Mouse (Mus musculus) CH12.LX (cell line): ENCODE results near the gene E2f3. TPM values are rescaled to one million over a fixed set of nuclear protein-coding genes. Genes with fewer than 3 reads are reported as not detected.

Experiments used
- DNase-seq: peaks from one replicate; pipeline ENCODE4 v3.0.0-alpha.2; 2013; ENCODE audit errors: extremely low read depth
- H3K27ac ChIP-seq: 2 replicates; pipeline ENCODE4 v1.5.1; 2012; ENCODE audit warnings: low read depth, mild to moderate bottlenecking, control low read depth, moderate library complexity; ENCODE audit not compliant: insufficient read depth
- H3K27me3 ChIP-seq: replicated peaks from 2 replicates; pipeline ENCODE3; 2012; ENCODE audit warnings: inconsistent platforms
- H3K36me3 ChIP-seq, 2 experiments: replicated peaks in 1 of 2; 2 replicates each; pipeline versions ENCODE3 to v1.6.1; 2012; ENCODE audit warnings: inconsistent platforms in 1 of 2, low read length in 1 of 2, mild to moderate bottlenecking in 1 of 2, mixed read lengths in 1 of 2, moderate library complexity in 1 of 2; ENCODE audit not compliant: control insufficient read depth in 1 of 2, insufficient read depth in 1 of 2
- H3K4me1 ChIP-seq, 2 experiments: 2 replicates each; pipeline ENCODE4 v1.6.1; 2012; ENCODE audit warnings: inconsistent platforms in 1 of 2, moderate library complexity in 1 of 2; ENCODE audit not compliant: insufficient read depth in 2 of 2, control insufficient read depth in 1 of 2
- H3K4me2 ChIP-seq: 2 replicates; pipeline ENCODE4 v1.6.1; 2012; ENCODE audit warnings: low read depth, mild to moderate bottlenecking, control low read depth; ENCODE audit not compliant: poor library complexity, insufficient read depth, severe bottlenecking
- H3K4me3 ChIP-seq, 3 experiments: fragments of 150-350 bp in 1 of 3; sonication (generic) in 1 of 3; replicated peaks in 1 of 3; 2 replicates each; pipeline versions ENCODE3 to v1.5.1; 2011 to 2012; ENCODE audit warnings: low read depth in 2 of 3, low read length in 2 of 3, mild to moderate bottlenecking in 2 of 3, moderate library complexity in 2 of 3, control low read depth in 1 of 3, improper control_type of control experiment in 1 of 3, inconsistent platforms in 1 of 3, mixed read lengths in 1 of 3; ENCODE audit not compliant: poor library complexity in 1 of 3
- H3K79me2 ChIP-seq: replicated peaks from 2 replicates; pipeline ENCODE4 v1.6.1; 2012; ENCODE audit warnings: mild to moderate bottlenecking, moderate library complexity; ENCODE audit not compliant: control insufficient read depth, poor library complexity, insufficient read depth, severe bottlenecking; ENCODE audit errors: extremely low read depth
- H3K9ac ChIP-seq: 2 replicates; pipeline ENCODE4 v1.6.1; 2012; ENCODE audit warnings: low read depth, mild to moderate bottlenecking, control low read depth, moderate library complexity; ENCODE audit not compliant: insufficient read depth
- H3K9me3 ChIP-seq: replicated peaks from 2 replicates; pipeline ENCODE3; 2012; ENCODE audit warnings: low read length, inconsistent platforms, mixed read lengths
- BHLHE40 ChIP-seq: IDR thresholded peaks from 2 replicates; pipeline ENCODE4 v1.6.1; 2011; ENCODE audit warnings: mild to moderate bottlenecking, low read depth, low read length, improper control_type of control experiment
- CHD1 ChIP-seq: IDR thresholded peaks from 2 replicates; pipeline ENCODE4 v1.6.1; 2012; ENCODE audit warnings: low read depth, low read length, improper control_type of control experiment, inconsistent platforms
- CHD2 ChIP-seq: IDR thresholded peaks from 2 replicates; pipeline ENCODE4 v1.6.1; 2011; ENCODE audit warnings: low read length, improper control_type of control experiment
- E2F4 ChIP-seq: IDR thresholded peaks from 2 replicates; pipeline ENCODE4 v1.6.1; 2011; ENCODE audit warnings: low read depth, low read length, improper control_type of control experiment; ENCODE audit not compliant: insufficient replicate concordance
- ELF1 ChIP-seq: IDR thresholded peaks from 2 replicates; pipeline ENCODE4 v1.6.1; 2014; ENCODE audit warnings: low read depth, mild to moderate bottlenecking, inconsistent platforms, low read length, improper control_type of control experiment
- EP300 ChIP-seq: IDR thresholded peaks from 2 replicates; pipeline ENCODE4 v1.6.1; 2011; ENCODE audit warnings: low read length, improper control_type of control experiment
- ETS1 ChIP-seq: conservative IDR thresholded peaks from 2 replicates; pipeline ENCODE4 v1.6.1; 2012; ENCODE audit warnings: low read depth, mild to moderate bottlenecking, inconsistent platforms, low read length, improper control_type of control experiment, moderate library complexity
- HCFC1 ChIP-seq: IDR thresholded peaks from 2 replicates; pipeline ENCODE4 v1.6.1; 2012; ENCODE audit warnings: low read depth, mild to moderate bottlenecking, inconsistent platforms, low read length, improper control_type of control experiment
- IRF4 ChIP-seq: IDR thresholded peaks from 2 replicates; pipeline ENCODE4 v1.6.1; 2014; ENCODE audit warnings: low read depth, mild to moderate bottlenecking, inconsistent platforms, low read length, improper control_type of control experiment
- KAT2A ChIP-seq: IDR thresholded peaks from 2 replicates; pipeline ENCODE4 v1.6.1; 2012; ENCODE audit warnings: low read length, improper control_type of control experiment, inconsistent platforms; ENCODE audit not compliant: insufficient replicate concordance
- MAX ChIP-seq: IDR thresholded peaks from 2 replicates; pipeline ENCODE4 v1.6.1; 2011; ENCODE audit warnings: low read length, improper control_type of control experiment
- MAZ ChIP-seq: IDR thresholded peaks from 2 replicates; pipeline ENCODE4 v1.6.1; 2012; ENCODE audit warnings: low read depth, mild to moderate bottlenecking, inconsistent platforms, low read length, improper control_type of control experiment, moderate library complexity
- MEF2A ChIP-seq: IDR thresholded peaks from 2 replicates; pipeline ENCODE4 v1.6.1; 2014; ENCODE audit warnings: low read depth, mild to moderate bottlenecking, inconsistent platforms, low read length, improper control_type of control experiment, borderline replicate concordance
- MXI1 ChIP-seq: IDR thresholded peaks from 2 replicates; pipeline ENCODE4 v1.6.1; 2011; ENCODE audit warnings: mild to moderate bottlenecking, low read depth, low read length, improper control_type of control experiment
- MYC ChIP-seq: IDR thresholded peaks from 2 replicates; pipeline ENCODE4 v1.6.1; 2011; ENCODE audit warnings: low read depth, mild to moderate bottlenecking, improper control_type of control experiment, low read length
- NELFE ChIP-seq: IDR thresholded peaks from 2 replicates; pipeline ENCODE4 v1.6.1; 2011; ENCODE audit warnings: low read depth, low read length, improper control_type of control experiment
- NRF1 ChIP-seq: IDR thresholded peaks from 2 replicates; pipeline ENCODE4 v1.6.1; 2014; ENCODE audit warnings: low read depth, mild to moderate bottlenecking, inconsistent platforms, low read length, improper control_type of control experiment, moderate library complexity
- PAX5 ChIP-seq: IDR thresholded peaks from 2 replicates; pipeline ENCODE4 v1.6.1; 2012; ENCODE audit warnings: low read length, inconsistent platforms, mixed read lengths
- POLR2A ChIP-seq: IDR thresholded peaks from 2 replicates; pipeline ENCODE4 v1.6.1; 2011; ENCODE audit warnings: low read depth, mild to moderate bottlenecking, improper control_type of control experiment, low read length
- POLR2AphosphoS2 ChIP-seq: IDR thresholded peaks from 2 replicates; pipeline ENCODE4 v1.6.1; 2011; ENCODE audit warnings: low read depth, low read length, improper control_type of control experiment
- RCOR1 ChIP-seq: conservative IDR thresholded peaks from 2 replicates; pipeline ENCODE4 v1.6.1; 2012; ENCODE audit warnings: low read depth, mild to moderate bottlenecking, inconsistent platforms, low read length, improper control_type of control experiment
- SIN3A ChIP-seq: IDR thresholded peaks from 2 replicates; pipeline ENCODE4 v1.6.1; 2012; ENCODE audit warnings: low read length, improper control_type of control experiment, inconsistent platforms
- SMC3 ChIP-seq: IDR thresholded peaks from 2 replicates; pipeline ENCODE4 v1.6.1; 2011; ENCODE audit warnings: low read depth, low read length, improper control_type of control experiment
- TBP ChIP-seq: conservative IDR thresholded peaks from 2 replicates; pipeline ENCODE4 v1.6.1; 2011; ENCODE audit warnings: low read depth, low read length, improper control_type of control experiment
- TCF12 ChIP-seq: IDR thresholded peaks from 2 replicates; pipeline ENCODE4 v1.6.1; 2014; ENCODE audit warnings: low read depth, mild to moderate bottlenecking, inconsistent platforms, low read length, improper control_type of control experiment
- UBTF ChIP-seq: IDR thresholded peaks from 2 replicates; pipeline ENCODE4 v1.6.1; 2012; ENCODE audit warnings: low read depth, mild to moderate bottlenecking, inconsistent platforms, low read length, improper control_type of control experiment, moderate library complexity
- ZC3H11A ChIP-seq: IDR thresholded peaks from 2 replicates; pipeline ENCODE4 v1.6.1; 2012; ENCODE audit warnings: low read depth, mild to moderate bottlenecking, inconsistent platforms, low read length, improper control_type of control experiment
- ZMIZ1 ChIP-seq: IDR thresholded peaks from 2 replicates; pipeline ENCODE4 v1.6.1; 2012; ENCODE audit warnings: low read depth, mild to moderate bottlenecking, inconsistent platforms, low read length, improper control_type of control experiment
- dilution Hi-C: fragments of 300-500 bp; cut with MboI; formaldehyde crosslinking; loops from 2 replicates; pipeline ENCODE4 v1.14.3; 2020; ENCODE audit warnings: low sequenced_read_pairs; ENCODE audit not compliant: extremely low pct_unique_long_range_greater_than_20kb, extremely low pct_ligation_motif_present
- in situ Hi-C: fragments of 300-500 bp; cut with MboI; formaldehyde crosslinking; loops from 3 replicates; pipeline ENCODE4 v1.14.3; 2019; ENCODE audit warnings: low sequenced_read_pairs, low pct_ligation_motif_present, low pct_unique_long_range_greater_than_20kb, mixed read lengths
- polyA plus RNA-seq: library from polyadenylated mRNA; unstranded; fragments of >175 nt; gene quantifications from 2 replicates; pipeline ENCODE4 v1.2.1, GENCODE M21; 2012; ENCODE audit warnings: low read depth; ENCODE audit not compliant: insufficient read length
- total RNA-seq, 2 experiments: library from RNA; depleted of rRNA; stranded (reverse); fragments of 300-350 nt in 1 of 2; fragments of >200 nt in 1 of 2; gene quantifications; 2 replicates each; pipeline ENCODE4 v1.2.3; 2012 to 2014

The E2f3 gene
- total RNA-seq (2012; rRNA removed) (7.6 and 9.4 TPM in 2 replicates), total RNA-seq (2014; rRNA removed) (12.9 and 13.2 TPM in 2 replicates), polyA plus RNA-seq (18.2 and 20.7 TPM in 2 replicates)

DNA sequence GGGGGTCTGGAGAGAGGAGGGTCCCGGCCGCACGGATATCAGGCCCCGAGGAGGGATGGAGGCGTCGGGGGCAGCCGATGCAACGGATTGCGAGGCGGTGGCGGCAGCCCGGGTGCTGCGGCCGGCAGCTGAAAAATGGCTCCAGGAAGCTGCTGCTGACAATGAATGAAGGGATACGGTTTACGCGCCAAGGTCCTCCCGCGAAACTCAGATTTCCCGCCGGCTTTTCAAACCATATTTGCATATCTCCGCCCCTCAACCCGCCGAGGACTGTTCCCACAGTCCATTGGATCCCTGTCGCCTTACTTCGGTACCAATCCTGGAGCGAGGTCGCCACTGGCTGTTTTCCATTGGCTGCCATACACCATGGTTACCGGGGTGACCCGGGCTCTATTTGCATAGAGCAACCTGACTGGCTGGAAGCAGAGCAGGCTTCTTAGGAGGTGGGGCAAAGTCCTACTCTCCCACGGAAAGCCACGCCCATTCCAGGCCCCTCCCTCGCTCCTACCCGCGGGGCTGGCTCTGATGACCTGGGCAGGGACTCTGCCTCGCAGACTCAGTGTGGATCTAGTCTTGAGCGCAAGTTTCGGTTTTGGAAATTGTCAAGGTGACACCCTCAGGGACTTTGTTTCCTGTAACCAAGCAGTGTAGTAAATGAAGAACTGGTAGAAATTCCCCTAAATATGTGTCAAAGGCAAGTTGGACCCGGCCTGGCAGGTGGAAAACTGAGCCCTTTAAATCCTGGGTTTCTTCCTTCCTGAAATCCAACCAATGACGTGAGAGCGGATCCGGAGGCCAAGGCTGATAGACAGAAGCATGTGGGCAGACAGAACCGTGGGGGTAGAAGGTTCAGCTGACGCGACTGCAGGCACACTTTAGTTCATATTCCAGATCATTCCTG lies at the start of gene E2f3:
E2f3 (minus strand) TSS at position 209 of the 901 bp plus-strand sequence.
- TF ChIP-seq EP300: no peak
- no peak; the same call in 1 of the 2 replicates for TF ChIP-seq UBTF
- TF ChIP-seq POLR2AphosphoS2: peak; percentile 91; the same call in 1 of the 2 replicates
- peak; percentile 73; the same call in 1 of the 2 replicates for TF ChIP-seq MEF2A
- TF ChIP-seq MXI1: peak; percentile 94
- TF ChIP-seq MAX: peak; percentile 82
- peak; percentile 96 for TF ChIP-seq TBP
- TF ChIP-seq PAX5: no peak
- peak; percentile 78; the same call in 1 of the 2 replicates for TF ChIP-seq MYC
- TF ChIP-seq HCFC1: peak; percentile 62
- TF ChIP-seq SMC3: no peak
- TF ChIP-seq CHD2: peak; percentile 80
- TF ChIP-seq NELFE: peak; percentile 97
- TF ChIP-seq IRF4: peak; percentile 76; the same call in 1 of the 2 replicates
- TF ChIP-seq POLR2A: peak; percentile 94
- peak; percentile 42; the same call in 1 of the 2 replicates for TF ChIP-seq BHLHE40
- no peak for TF ChIP-seq ZC3H11A
- TF ChIP-seq ZMIZ1: peak; percentile 97
- TF ChIP-seq E2F4: peak; percentile 100
- peak; percentile 74; the same call in 1 of the 2 replicates for TF ChIP-seq ELF1
- peak; percentile 30; the same call in 1 of the 2 replicates for TF ChIP-seq ETS1
- TF ChIP-seq CHD1: peak; percentile 79; the same call in 1 of the 2 replicates
- no peak for TF ChIP-seq RCOR1
- TF ChIP-seq TCF12: peak; percentile 96
- peak; percentile 99 for TF ChIP-seq SIN3A
- peak; percentile 81 for TF ChIP-seq MAZ
- peak; percentile 55 for TF ChIP-seq NRF1
- peak; percentile 94 for TF ChIP-seq KAT2A
- in situ Hi-C loops (no loop called here), dilution Hi-C loops (no loop called here)
- Histone ChIP-seq H3K79me2 (peaks cover 30% of the 10 kb centered on the region), H3K9me3 (no peaks in the 10 kb centered on the region), H3K27me3 (no peaks in the 10 kb centered on the region), H3K4me3 (peak within 1 kb of the TSS; percentile 79 to 94 (median 80)), H3K4me1 (peaks cover 0 to 24% of the 10 kb centered on the region in 2 experiments; a peak in 2 of 4 replicates), H3K4me2 (peak within 1 kb of the TSS; percentile 42; the same call in 1 of the 2 replicates), H3K27ac (peak within 1 kb of the TSS; percentile 85), H3K9ac (peak within 1 kb of the TSS; percentile 81), H3K36me3 (no peaks in the 10 kb centered on the region)
- DNase-seq: peak; percentile 99
